Mouse (Mus musculus) forebrain, embryonic 11.5 days (tissue): ENCODE results near the gene Slc4a4. TPM values are rescaled to one million over a fixed set of nuclear protein-coding genes. Genes with fewer than 3 reads are reported as not detected.

Experiments used
- ATAC-seq: fragments of 200-750 bp; cut with Nextera tagmentation; replicated peaks from 2 replicates; pipeline ENCODE4 v1.8.0; 2017; ENCODE audit warnings: moderate TSS enrichment; ENCODE audit not compliant: low FRiP score
- DNase-seq: peaks from one replicate; pipeline ENCODE4 v3.0.0-alpha.2; 2017; ENCODE audit warnings: low spot score
- H3K27ac ChIP-seq: fragments of 300-500 bp; sonication (generic); 2 replicates; pipeline ENCODE4 v1.5.1; 2014; ENCODE audit warnings: low read depth, low read length
- H3K27me3 ChIP-seq: fragments of 300-500 bp; sonication (generic); 2 replicates; pipeline ENCODE4 v1.6.1; 2014; ENCODE audit warnings: mild to moderate bottlenecking, low read length, mixed read lengths; ENCODE audit not compliant: control insufficient read depth, insufficient read depth
- H3K36me3 ChIP-seq: fragments of 300-500 bp; sonication (generic); 2 replicates; pipeline ENCODE4 v1.6.1; 2014; ENCODE audit warnings: mild to moderate bottlenecking, low read length, moderate library complexity, mixed read lengths; ENCODE audit not compliant: control insufficient read depth, insufficient read depth
- H3K4me1 ChIP-seq: fragments of 300-500 bp; sonication (generic); replicated peaks from 2 replicates; pipeline ENCODE4 v1.6.1; 2014; ENCODE audit warnings: low read length, mixed read lengths; ENCODE audit not compliant: control insufficient read depth, insufficient read depth
- H3K4me2 ChIP-seq: fragments of 300-500 bp; sonication (generic); 2 replicates; pipeline ENCODE4 v1.6.1; 2014; ENCODE audit warnings: low read depth, mild to moderate bottlenecking, low read length, moderate library complexity, mixed read lengths; ENCODE audit not compliant: severe bottlenecking
- H3K4me3 ChIP-seq: fragments of 300-500 bp; sonication (generic); 2 replicates; pipeline ENCODE4 v1.5.1; 2014; ENCODE audit warnings: low read depth, low read length
- H3K9ac ChIP-seq: fragments of 300-500 bp; sonication (generic); 2 replicates; pipeline ENCODE4 v1.6.1; 2014; ENCODE audit warnings: low read length
- H3K9me3 ChIP-seq: fragments of 300-500 bp; sonication (generic); 2 replicates; pipeline ENCODE4 v1.6.1; 2016; ENCODE audit warnings: low read length, mixed read lengths; ENCODE audit not compliant: control insufficient read depth
- WGBS: fragments of 180-500 bp; shearing (Covaris S2); extraction: QIAGEN DNeasy Blood & Tissue Kit; methylation state at CpG from one replicate; pipeline ENCODE4 v1.1.7; 2014; 5-methylcytosine and 5-hydroxymethylcytosine counted together
- polyA plus RNA-seq: library from polyadenylated mRNA; unstranded; fragments of >200 nt; fragmentation: Nextera tagmentation; extraction: Ambion mirVana; gene quantifications from 2 replicates; pipeline ENCODE4 v1.2.1, GENCODE M21; 2014

Gene Slc4a4
- polyA plus RNA-seq, 1 experiment from 2014 or later, result 3.1 TPM

- H3K4me3 ChIP-seq, result no peak overlapping the region
- H3K27ac ChIP-seq, result no peak overlapping the region
- ATAC-seq (no peak), DNase-seq (no peak)
- WGBS, result 77% methylated on average over 6 of the region's 6 CpGs
- no peak overlapping the region for H3K4me2 ChIP-seq
- no peaks in the 10 kb centered on the region for H3K9me3 ChIP-seq
- no peaks in the 10 kb centered on the region for H3K36me3 ChIP-seq
- no peaks in the 10 kb centered on the region for H3K27me3 ChIP-seq
- H3K9ac ChIP-seq, result no peak overlapping the region
- H3K4me1 ChIP-seq, result no peaks in the 10 kb centered on the region
Observed at GRCm38 (mm10) chr5:88959412-88959811, 72.8 kb downstream of the Slc4a4 start.

DNA sequence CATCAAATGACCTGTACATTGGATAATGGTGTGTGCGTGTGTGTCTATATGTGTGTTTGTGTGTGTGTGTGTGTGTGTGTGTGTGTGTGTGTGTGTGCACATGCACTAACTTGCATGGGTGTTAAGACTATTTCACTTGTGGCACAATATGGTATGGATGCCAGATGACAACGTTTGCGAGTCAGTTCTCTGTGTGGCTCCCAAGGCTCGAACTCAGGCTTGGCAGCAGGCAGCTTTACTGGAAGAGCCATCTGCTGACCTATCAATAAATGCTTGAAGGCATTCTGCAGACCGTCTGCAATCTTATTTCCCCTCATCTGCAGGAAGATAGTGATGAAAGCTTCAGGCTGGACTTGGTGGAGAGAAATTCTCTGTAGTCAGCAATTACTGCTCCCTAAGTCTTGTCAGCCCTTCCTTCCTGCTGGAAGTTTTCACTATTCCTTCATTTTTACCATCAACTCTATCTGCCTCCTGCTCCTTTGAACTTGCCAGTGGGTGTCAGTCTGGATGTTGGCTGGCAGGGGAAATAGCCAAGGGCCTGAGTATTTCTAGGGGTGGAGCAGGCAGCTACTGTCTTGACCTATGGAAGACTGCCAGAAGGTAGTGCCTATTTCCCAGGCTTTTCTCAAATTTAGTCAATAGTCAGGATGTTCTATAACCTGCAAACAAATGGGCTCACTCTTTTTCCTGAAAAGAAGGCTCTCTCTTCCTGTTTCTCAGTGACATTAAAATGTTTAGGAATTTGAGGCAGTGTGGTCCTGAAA lies 73.9 kb downstream of the Slc4a4 start:
- Histone ChIP-seq H3K27ac (no peak overlapping the region), H3K9ac (no peak overlapping the region), H3K27me3 (no peaks in the 10 kb centered on the region), H3K4me3 (no peak overlapping the region), H3K36me3 (no peaks in the 10 kb centered on the region), H3K4me1 (no peaks in the 10 kb centered on the region), H3K4me2 (no peak overlapping the region), H3K9me3 (no peaks in the 10 kb centered on the region)
- WGBS, result 93% methylated on average over 5 of the region's 5 CpGs
- ATAC-seq, result no peak
- no peak for DNase-seq

DNA sequence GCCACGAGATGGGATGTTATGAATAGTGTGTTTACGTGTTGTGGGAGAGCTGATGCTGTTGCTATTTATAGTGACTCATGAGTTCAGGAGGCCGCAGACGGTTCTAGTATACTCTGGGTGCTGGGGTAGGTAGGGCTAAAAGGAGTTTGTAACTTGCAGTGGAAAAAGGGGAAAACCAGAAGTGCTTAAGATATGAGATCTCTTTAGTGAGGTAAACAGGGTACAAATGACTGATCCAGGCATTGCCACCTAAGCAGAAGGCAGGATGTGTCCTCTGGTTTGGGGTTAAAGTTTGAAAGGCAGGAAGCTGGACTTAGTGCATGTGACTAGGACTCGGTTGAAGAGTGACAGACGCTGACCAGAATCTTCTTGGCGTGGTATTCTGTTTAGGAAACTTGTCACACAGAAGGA lies 74.7 kb downstream of the Slc4a4 start:
- H3K9ac ChIP-seq, result no peak overlapping the region
- ATAC-seq (no peak), DNase-seq (no peak)
- H3K27ac ChIP-seq, result no peak overlapping the region
- H3K4me3 ChIP-seq, result no peak overlapping the region
- no peaks in the 10 kb centered on the region for H3K4me1 ChIP-seq
- H3K36me3 ChIP-seq, result no peaks in the 10 kb centered on the region
- no peak overlapping the region for H3K4me2 ChIP-seq
- H3K9me3 ChIP-seq, result no peaks in the 10 kb centered on the region
- no peaks in the 10 kb centered on the region for H3K27me3 ChIP-seq
- 92% methylated on average over 7 of the region's 7 CpGs for WGBS

GRCm38 (mm10) chr5:88964685-88965290 lies 78.2 kb downstream of the Slc4a4 start:
- no peaks in the 10 kb centered on the region for H3K9me3 ChIP-seq
- H3K4me2 ChIP-seq, result no peak overlapping the region
- no peaks in the 10 kb centered on the region for H3K4me1 ChIP-seq
- ATAC-seq, result no peak
- no peaks in the 10 kb centered on the region for H3K27me3 ChIP-seq
- no peak overlapping the region for H3K27ac ChIP-seq
- no peaks in the 10 kb centered on the region for H3K36me3 ChIP-seq
- 91% methylated on average over 6 of the region's 6 CpGs for WGBS
- no peak for DNase-seq
- H3K4me3 ChIP-seq, result no peak overlapping the region
- H3K9ac ChIP-seq, result no peak overlapping the region

DNA sequence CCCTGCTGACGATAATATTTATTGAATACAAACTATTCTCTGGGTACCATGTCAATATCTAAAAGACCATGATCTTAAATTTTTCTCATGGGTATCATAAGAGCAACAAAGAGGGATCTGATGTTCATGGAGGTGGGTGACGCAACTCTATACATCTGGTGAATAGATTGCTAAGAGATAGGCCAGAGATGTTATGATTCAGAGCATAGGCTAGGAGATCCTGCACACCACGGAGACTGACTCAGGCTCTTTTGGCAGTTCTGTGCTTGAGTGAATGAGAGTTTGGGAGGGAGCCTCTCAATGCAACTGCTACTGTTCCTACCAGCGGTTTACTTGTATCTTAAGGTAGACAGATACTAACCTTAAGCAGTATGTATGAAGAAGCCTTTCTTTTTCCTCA lies 79.9 kb downstream of the Slc4a4 start:
- Histone ChIP-seq H3K36me3 (no peaks in the 10 kb centered on the region), H3K27ac (no peak overlapping the region), H3K4me3 (no peak overlapping the region), H3K4me2 (no peak overlapping the region), H3K9ac (no peak overlapping the region), H3K27me3 (no peaks in the 10 kb centered on the region), H3K4me1 (no peaks in the 10 kb centered on the region), H3K9me3 (no peaks in the 10 kb centered on the region)
- ATAC-seq (no peak), DNase-seq (no peak)
- WGBS, result 90% methylated on average over 4 of the region's 4 CpGs

GRCm38 (mm10) chr5:88968923-88969639 lies 82.5 kb downstream of the Slc4a4 start:
- Histone ChIP-seq H3K4me3 (no peak overlapping the region), H3K36me3 (no peaks in the 10 kb centered on the region), H3K4me1 (no peaks in the 10 kb centered on the region), H3K9me3 (no peaks in the 10 kb centered on the region), H3K27me3 (no peaks in the 10 kb centered on the region), H3K9ac (no peak overlapping the region), H3K4me2 (no peak overlapping the region), H3K27ac (no peak overlapping the region)
- no peak for DNase-seq
- no peak for ATAC-seq
- 63% methylated on average over 11 of the region's 11 CpGs for WGBS

DNA sequence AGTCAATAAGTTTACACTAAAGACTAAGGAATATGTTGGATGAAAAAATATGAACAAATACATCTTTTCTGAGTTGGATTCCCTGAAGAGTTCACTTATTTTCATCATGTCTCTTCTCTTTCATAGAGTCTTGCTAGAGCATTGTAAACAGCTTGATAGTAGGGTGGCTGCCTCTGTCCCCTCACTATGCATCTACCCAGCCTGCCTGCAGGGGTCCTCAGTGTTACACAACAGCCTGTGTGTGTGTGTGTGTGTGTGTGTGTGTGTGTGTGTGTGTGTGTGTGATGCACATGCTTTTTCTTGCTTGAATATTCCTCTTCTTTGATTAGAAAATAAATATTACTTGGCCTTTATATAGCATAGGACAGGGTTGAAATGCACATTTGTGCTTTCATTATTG lies 84.9 kb downstream of the Slc4a4 start:
- Histone ChIP-seq H3K4me2 (no peak overlapping the region), H3K36me3 (no peaks in the 10 kb centered on the region), H3K4me3 (no peak overlapping the region), H3K4me1 (peaks cover 4% of the 10 kb centered on the region; the same call in 1 of the 2 replicates), H3K9me3 (no peaks in the 10 kb centered on the region), H3K27ac (no peak overlapping the region), H3K27me3 (no peaks in the 10 kb centered on the region), H3K9ac (no peak overlapping the region)
- no peak for DNase-seq
- ATAC-seq, result no peak

DNA sequence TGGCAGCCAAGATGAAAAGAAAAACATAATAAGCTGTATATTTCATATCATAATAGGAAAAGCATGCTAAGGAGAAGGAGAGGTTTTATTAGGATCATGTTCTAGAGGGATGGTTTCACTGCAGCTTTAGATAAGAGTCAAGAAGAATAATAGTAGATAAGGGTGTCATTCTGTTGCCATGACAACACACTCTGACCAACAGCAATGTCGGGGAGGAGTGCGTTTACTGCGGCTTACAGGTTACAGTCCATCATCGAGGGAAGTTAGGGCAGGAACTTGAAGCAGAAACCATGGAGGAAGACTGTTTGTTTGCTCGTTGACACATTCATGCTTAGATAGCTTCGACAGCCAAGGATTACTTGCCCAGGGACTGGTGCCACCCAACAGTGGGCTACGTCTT lies 85.7 kb downstream of the Slc4a4 start:
- Histone ChIP-seq H3K36me3 (no peaks in the 10 kb centered on the region), H3K4me3 (no peak overlapping the region), H3K4me1 (peaks cover 4% of the 10 kb centered on the region; the same call in 1 of the 2 replicates), H3K9ac (no peak overlapping the region), H3K27me3 (no peaks in the 10 kb centered on the region), H3K9me3 (no peaks in the 10 kb centered on the region), H3K27ac (no peak overlapping the region), H3K4me2 (no peak overlapping the region)
- DNase-seq (no peak), ATAC-seq (no peak)
- WGBS, result 90% methylated on average over 7 of the region's 7 CpGs
